Mouse (Mus musculus) neural tube, embryonic 12.5 days (tissue): ENCODE results near the gene Pnmt. TPM values are rescaled to one million over a fixed set of nuclear protein-coding genes. Genes with fewer than 3 reads are reported as not detected.
A peak's percentile ranks its signal among the peaks of the same experiment; 100 is the strongest.

Experiments
- ATAC-seq: fragments of 200-750 bp; cut with Nextera tagmentation; 2 replicates; pipeline ENCODE4 v1.8.0; 2017; ENCODE audit warnings: low read depth, mild to moderate bottlenecking, moderate TSS enrichment, moderate library complexity; ENCODE audit not compliant: low FRiP score
- H3K27ac ChIP-seq: fragments of 300-500 bp; sonication (generic); 2 replicates; pipeline ENCODE4 v1.5.1; 2016
- H3K27me3 ChIP-seq: fragments of 300-500 bp; sonication (generic); replicated peaks from 2 replicates; pipeline ENCODE4 v1.6.1; 2016; ENCODE audit warnings: mild to moderate bottlenecking
- H3K36me3 ChIP-seq: fragments of 300-500 bp; sonication (generic); 2 replicates; pipeline ENCODE4 v1.6.1; 2016; ENCODE audit warnings: mild to moderate bottlenecking
- H3K4me1 ChIP-seq: fragments of 300-500 bp; sonication (generic); 2 replicates; pipeline ENCODE4 v1.6.1; 2016
- H3K4me2 ChIP-seq: fragments of 300-500 bp; sonication (generic); replicated peaks from 2 replicates; pipeline ENCODE4 v1.6.1; 2016; ENCODE audit warnings: mild to moderate bottlenecking
- H3K4me3 ChIP-seq: fragments of 300-500 bp; sonication (generic); 2 replicates; pipeline ENCODE4 v1.5.1; 2016
- H3K9ac ChIP-seq: fragments of 300-500 bp; sonication (generic); 2 replicates; pipeline ENCODE4 v1.6.1; 2016; ENCODE audit warnings: mild to moderate bottlenecking
- H3K9me3 ChIP-seq: fragments of 300-500 bp; sonication (generic); 2 replicates; pipeline ENCODE4 v1.6.1; 2016; ENCODE audit warnings: mild to moderate bottlenecking
- WGBS: fragments of 180-500 bp; shearing (Covaris S2); methylation state at CpG from one replicate; pipeline ENCODE4 v1.1.7; 2016; 5-methylcytosine and 5-hydroxymethylcytosine counted together
- polyA plus RNA-seq: library from polyadenylated mRNA; unstranded; fragments of >200 nt; fragmentation: Nextera tagmentation; extraction: Ambion mirVana; gene quantifications from 2 replicates; pipeline ENCODE4 v1.2.1, GENCODE M21; 2016

Pnmt gene
- polyA plus RNA-seq: 0.49 and 1.2 TPM in 2 replicates

DNA sequence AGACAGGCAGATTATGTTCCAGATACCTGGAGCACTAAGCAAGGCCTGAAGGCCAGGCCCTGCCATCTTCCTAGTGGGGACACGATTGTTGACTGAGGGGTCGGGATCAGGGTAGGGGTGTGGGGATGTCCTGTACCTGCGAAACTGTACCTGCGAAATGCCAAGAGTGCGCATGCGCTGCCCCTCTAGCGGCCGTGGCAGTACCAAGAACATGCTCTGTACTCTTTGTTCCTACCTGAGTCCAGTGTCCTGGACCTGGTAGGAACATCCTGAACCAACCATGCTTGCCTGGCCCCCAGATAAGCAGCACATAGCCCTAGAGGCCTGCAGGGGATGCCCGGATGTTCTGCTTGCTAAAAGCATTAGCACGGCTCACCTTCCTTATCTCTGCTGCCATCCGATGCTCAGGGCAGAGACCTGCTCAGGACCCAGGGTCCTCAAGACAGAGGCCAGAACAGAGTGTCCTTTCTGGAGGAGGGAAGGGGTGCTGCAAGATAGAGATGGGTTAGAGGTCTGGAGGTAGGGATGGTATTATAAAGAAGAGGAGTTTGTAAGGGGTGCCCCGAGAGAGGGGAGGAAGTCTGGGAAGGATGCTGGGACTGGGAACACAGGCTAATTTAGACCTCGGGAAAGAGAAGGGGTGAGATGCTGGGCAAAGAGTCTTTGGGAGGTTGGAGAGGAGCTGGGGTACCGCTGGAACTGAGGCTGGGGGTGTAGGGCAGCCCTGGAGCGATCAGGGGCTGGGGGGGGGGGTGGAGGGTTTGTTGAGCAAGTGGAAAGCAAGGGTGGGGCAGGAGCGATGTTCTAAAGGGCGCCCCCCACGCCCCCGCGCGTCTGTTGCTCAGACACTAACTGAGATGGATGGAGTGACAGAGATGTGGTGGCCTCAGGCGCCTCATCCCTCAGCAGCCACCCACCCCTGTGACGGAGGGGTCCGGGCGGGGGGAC, at the start of gene Pnmt:
Pnmt (plus strand) TSS at position 813 of the 948 bp plus-strand sequence.
- peak within 1 kb of the TSS; percentile 23 for H3K4me2 ChIP-seq
- 48% methylated on average over 25 of the region's 25 CpGs for WGBS
- no peak for ATAC-seq
- H3K27me3 ChIP-seq: peaks cover 69% of the 10 kb centered on the region
- H3K36me3 ChIP-seq: 0 out of 2 replicates have a peak, but pooled peaks cover 3% of the 10 kb centered on the region
- no peak within 1 kb of the TSS for H3K27ac ChIP-seq
- no peaks in the 10 kb centered on the region for H3K9me3 ChIP-seq
- H3K9ac ChIP-seq: peak within 1 kb of the TSS; percentile 6; the same call in 1 of the 2 replicates
- H3K4me1 ChIP-seq: 0 out of 2 replicates have a peak, but pooled peaks cover 6% of the 10 kb centered on the region
- no peak within 1 kb of the TSS for H3K4me3 ChIP-seq

DNA sequence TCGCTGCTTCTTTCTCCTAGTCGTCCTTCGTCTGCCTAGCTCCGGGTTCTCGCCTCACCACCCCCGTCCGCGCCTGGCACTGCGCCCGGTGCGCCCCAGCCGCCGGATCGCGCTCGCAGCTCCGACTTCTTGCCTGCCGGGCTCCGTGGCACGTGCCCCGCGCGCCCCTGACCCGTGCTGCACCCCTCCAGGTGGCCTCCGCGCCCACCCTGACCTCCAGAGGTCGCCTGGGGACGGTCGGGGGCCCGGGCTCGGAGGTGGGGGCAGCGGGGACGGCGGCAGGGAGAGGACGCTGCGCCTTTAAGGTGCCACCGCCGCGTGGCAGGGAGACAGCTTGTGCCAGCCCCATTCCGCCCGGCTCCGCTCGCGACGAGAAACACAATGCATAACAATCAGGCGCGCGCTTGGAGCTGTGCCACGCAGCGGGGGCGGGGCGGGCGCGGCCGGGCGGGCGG, 47.7 kb upstream of the Pnmt start:
- Histone ChIP-seq H3K4me3 (peak overlapping the region; percentile 38), H3K4me1 (peaks cover 47% of the 10 kb centered on the region), H3K9ac (peak overlapping the region; percentile 58), H3K27ac (peak overlapping the region; percentile 34; the same call in 1 of the 2 replicates), H3K9me3 (no peaks in the 10 kb centered on the region), H3K4me2 (peak overlapping the region; percentile 84), H3K36me3 (no peaks in the 10 kb centered on the region), H3K27me3 (peaks cover 88% of the 10 kb centered on the region)
- under 1% methylated on average over 50 of the region's 57 CpGs for WGBS
- ATAC-seq: no peak; the same call in 1 of the 2 replicates

DNA sequence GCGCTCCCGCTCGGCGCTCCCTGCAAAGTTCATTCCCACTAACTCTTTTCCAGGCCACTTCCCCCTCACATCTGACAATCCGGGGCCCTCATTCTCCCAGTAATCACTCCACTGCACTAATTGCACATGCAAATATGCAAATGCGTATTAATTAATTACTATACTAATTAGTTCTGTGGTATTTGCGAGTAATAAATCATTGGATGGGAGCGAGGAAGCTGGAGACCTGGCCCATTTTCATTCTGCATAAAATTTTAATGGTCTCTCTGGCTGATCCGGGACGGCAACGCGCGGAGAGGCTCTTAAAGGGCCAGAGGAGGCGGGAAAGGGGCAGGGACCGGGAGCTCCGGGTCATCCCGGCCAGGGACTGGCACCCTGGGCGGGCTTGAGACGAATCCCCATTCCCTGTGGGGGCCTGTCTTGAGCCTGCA, 47.2 kb upstream of the Pnmt start:
- WGBS: under 1% methylated on average over 19 of the region's 19 CpGs
- Histone ChIP-seq H3K27ac (0 out of 2 replicates have a peak overlapping the region, but pooled peaks have one; percentile 1), H3K36me3 (no peaks in the 10 kb centered on the region), H3K4me2 (peak overlapping the region; percentile 84), H3K4me3 (peak overlapping the region; percentile 38), H3K27me3 (peaks cover 88% of the 10 kb centered on the region), H3K9ac (peak overlapping the region; percentile 58; the same call in 1 of the 2 replicates), H3K4me1 (peaks cover 42% of the 10 kb centered on the region), H3K9me3 (no peaks in the 10 kb centered on the region)
- ATAC-seq: peak; percentile 35; the same call in 1 of the 2 replicates

GRCm38 (mm10) chr11:98339679-98340287, 46.5 kb upstream of the Pnmt start:
- 0 out of 2 replicates have a peak overlapping the region, but pooled peaks have one; percentile 18 for H3K9ac ChIP-seq
- 6% methylated on average over 11 of the region's 11 CpGs for whole genome bisulfite sequencing
- peak overlapping the region; percentile 84 for H3K4me2 ChIP-seq
- 0 out of 2 replicates have a peak overlapping the region, but pooled peaks have one; percentile 3 for H3K27ac ChIP-seq
- peaks cover 35% of the 10 kb centered on the region for H3K4me1 ChIP-seq
- no peaks in the 10 kb centered on the region for H3K36me3 ChIP-seq
- ATAC-seq: peak; percentile 14; the same call in 1 of the 2 replicates
- H3K4me3 ChIP-seq: peak overlapping the region; percentile 38; the same call in 1 of the 2 replicates
- H3K9me3 ChIP-seq: no peaks in the 10 kb centered on the region
- peaks cover 87% of the 10 kb centered on the region for H3K27me3 ChIP-seq

DNA sequence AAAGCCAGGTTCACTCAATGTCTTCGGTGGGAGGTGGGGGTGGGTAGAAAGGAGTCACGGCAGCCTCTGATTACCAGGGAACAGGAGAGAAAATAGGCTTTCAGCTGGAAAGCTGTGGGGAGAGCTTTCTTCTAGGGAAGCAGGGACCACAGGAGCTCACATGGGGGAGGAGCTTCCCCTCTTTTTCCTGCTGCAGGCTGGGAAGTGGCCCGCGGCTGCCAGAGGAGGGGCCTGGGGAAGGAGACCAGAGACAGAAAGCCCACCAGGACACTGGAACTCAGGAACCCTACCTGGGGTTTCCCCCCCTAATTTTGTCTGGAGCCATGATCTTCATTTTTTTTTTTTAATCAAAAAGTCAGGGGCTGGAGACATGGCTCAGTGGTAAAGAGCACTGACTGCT, 45.7 kb upstream of the Pnmt start:
- Histone ChIP-seq H3K9ac (no peak overlapping the region), H3K9me3 (no peaks in the 10 kb centered on the region), H3K27ac (no peak overlapping the region), H3K4me2 (no peak overlapping the region), H3K4me1 (peaks cover 35% of the 10 kb centered on the region), H3K4me3 (no peak overlapping the region), H3K36me3 (no peaks in the 10 kb centered on the region), H3K27me3 (peaks cover 85% of the 10 kb centered on the region)
- ATAC-seq: no peak
- 8% methylated on average over 4 of the region's 4 CpGs for WGBS

- WGBS: 49% methylated on average over 4 of the region's 4 CpGs
- H3K27me3 ChIP-seq: peaks cover 85% of the 10 kb centered on the region
- no peak overlapping the region for H3K9ac ChIP-seq
- no peak overlapping the region for H3K27ac ChIP-seq
- H3K36me3 ChIP-seq: no peaks in the 10 kb centered on the region
- no peaks in the 10 kb centered on the region for H3K9me3 ChIP-seq
- H3K4me1 ChIP-seq: peaks cover 35% of the 10 kb centered on the region
- H3K4me3 ChIP-seq: no peak overlapping the region
- H3K4me2 ChIP-seq: no peak overlapping the region
- ATAC-seq: no peak
These were observed 45.1 kb upstream of the Pnmt start for GRCm38 (mm10) chr11:98341174-98341573.

- Histone ChIP-seq H3K27me3 (peaks cover 85% of the 10 kb centered on the region), H3K9me3 (no peaks in the 10 kb centered on the region), H3K4me3 (no peak overlapping the region), H3K27ac (no peak overlapping the region), H3K36me3 (no peaks in the 10 kb centered on the region), H3K4me1 (peaks cover 35% of the 10 kb centered on the region), H3K4me2 (peak overlapping the region; percentile 48), H3K9ac (0 out of 2 replicates have a peak overlapping the region, but pooled peaks have one; percentile 9)
- 2% methylated on average over 29 of the region's 29 CpGs for WGBS
- ATAC-seq: peak; percentile 38; the same call in 1 of the 2 replicates
These were observed 44.0 kb upstream of the Pnmt start for GRCm38 (mm10) chr11:98342000-98342945.

GRCm38 (mm10) chr11:98345253-98345652, 41.0 kb upstream of the Pnmt start:
- Histone ChIP-seq H3K4me2 (peak overlapping the region; percentile 41), H3K9ac (no peak overlapping the region), H3K4me1 (peaks cover 26% of the 10 kb centered on the region), H3K27me3 (peaks cover 85% of the 10 kb centered on the region), H3K36me3 (no peaks in the 10 kb centered on the region), H3K4me3 (no peak overlapping the region), H3K9me3 (no peaks in the 10 kb centered on the region), H3K27ac (no peak overlapping the region)
- no peak for ATAC-seq
- under 1% methylated on average over 14 of the region's 14 CpGs for WGBS

DNA sequence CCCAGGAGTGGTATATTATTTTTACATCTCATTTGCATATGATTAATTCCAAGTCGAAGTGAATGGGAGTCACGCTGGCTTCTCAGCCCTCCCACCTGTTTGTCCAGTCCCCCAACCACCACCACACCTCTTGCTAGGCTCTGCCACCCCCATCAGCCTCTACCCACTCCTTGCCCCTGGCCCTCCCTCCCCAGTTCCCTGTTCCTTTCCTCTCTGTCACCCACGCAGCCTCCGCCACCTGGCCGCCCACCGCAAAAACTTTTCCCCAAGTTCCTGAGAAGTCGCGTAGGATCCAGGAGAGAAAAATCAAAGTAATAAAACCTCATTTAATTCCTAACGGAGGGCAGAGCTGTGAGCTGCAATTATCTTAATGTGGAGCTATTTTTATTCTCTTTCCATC, 40.1 kb upstream of the Pnmt start:
- H3K27me3 ChIP-seq: peaks cover 88% of the 10 kb centered on the region
- H3K36me3 ChIP-seq: no peaks in the 10 kb centered on the region
- H3K4me3 ChIP-seq: no peak overlapping the region
- H3K27ac ChIP-seq: no peak overlapping the region
- peaks cover 25% of the 10 kb centered on the region for H3K4me1 ChIP-seq
- WGBS: 9% methylated on average over 9 of the region's 9 CpGs
- no peak overlapping the region for H3K4me2 ChIP-seq
- ATAC-seq: no peak
- H3K9ac ChIP-seq: no peak overlapping the region
- H3K9me3 ChIP-seq: no peaks in the 10 kb centered on the region

DNA sequence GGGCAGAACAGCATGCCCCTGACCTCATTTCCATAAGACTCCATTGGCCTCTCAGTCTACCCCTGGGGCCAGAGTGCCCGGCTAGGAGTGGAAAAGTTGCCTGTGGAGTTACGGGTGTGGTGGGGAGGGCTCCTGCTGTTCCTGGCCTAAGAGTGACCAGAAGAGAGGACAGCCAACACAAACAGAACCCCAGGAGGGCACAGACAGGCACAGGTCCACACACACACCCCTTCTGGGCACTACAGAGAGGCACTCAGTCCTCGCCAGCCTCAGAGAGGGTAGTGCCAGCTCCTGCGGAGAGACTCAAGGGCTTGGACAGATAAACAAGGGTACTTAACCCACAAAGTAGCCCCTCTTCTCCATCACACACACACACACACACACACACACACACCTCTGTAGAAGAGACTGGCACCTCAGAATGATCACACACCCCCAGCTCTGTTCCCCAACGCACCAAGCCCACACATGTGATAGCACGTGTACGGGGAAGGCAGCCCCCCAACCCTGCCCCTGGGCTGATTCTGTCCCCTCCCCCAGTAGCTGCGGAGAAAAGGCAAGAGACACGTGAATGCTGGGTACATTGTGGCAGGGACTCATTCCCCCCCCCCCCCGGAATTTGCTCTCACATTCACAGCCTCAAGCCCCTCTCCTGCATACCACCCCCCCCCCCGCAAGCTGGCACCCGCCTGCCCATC, 38.7 kb upstream of the Pnmt start:
- ATAC-seq: no peak
- Histone ChIP-seq H3K27me3 (peaks cover 88% of the 10 kb centered on the region), H3K4me2 (peak overlapping the region; percentile 89; the same call in 1 of the 2 replicates), H3K4me3 (no peak overlapping the region), H3K9me3 (no peaks in the 10 kb centered on the region), H3K36me3 (no peaks in the 10 kb centered on the region), H3K9ac (no peak overlapping the region), H3K27ac (no peak overlapping the region), H3K4me1 (peaks cover 17% of the 10 kb centered on the region)
- under 1% methylated on average over 12 of the region's 12 CpGs for WGBS
